Mouse (Mus musculus): Measurements from ENCODE around the gene Itprid2.

The Itprid2 gene

GRCm38 (mm10) chr2:79713662-79714091 is 78.5 kb downstream of the Itprid2 start:
- no peak for DNase-seq (ENCODE audit: low read depth, low spot score)

GRCm38 (mm10) chr2:79714745-79715144 is 79.6 kb downstream of the Itprid2 start:
- no peak for DNase-seq (ENCODE audit: low read depth, low spot score)

GRCm38 (mm10) chr2:79715925-79716324 is 80.8 kb downstream of the Itprid2 start:
- no peak for DNase-seq (ENCODE audit: low read depth, low spot score)

- no peak for DNase-seq (ENCODE audit: low read depth, low spot score)
Measured at GRCm38 (mm10) chr2:79717846-79718245, 82.7 kb downstream of the Itprid2 start.

- no peak for DNase-seq (ENCODE audit: low read depth, low spot score)
Measured at GRCm38 (mm10) chr2:79722415-79722814, 87.3 kb downstream of the Itprid2 start.

Measured in brain, embryonic 18.5 days (tissue).